In genomic region chr3:116654051-116654450, GRCm38 (mm10) we compare ENCODE assay signal across 9 mouse cellular contexts. TPM values are rescaled to one million over a fixed set of nuclear protein-coding genes. Genes with fewer than 3 reads are reported as not detected.
"Had no signal": no experiment of that assay in that cellular context is flagged by ENCODE, and none has a peak within 500 bp of the region (broad histone marks: within the 10 kb centered on the region; RNA-seq: fewer than 3 reads in every experiment).

No protein-coding gene starts in this region.

RNA-seq across cellular contexts. Expression of gene Gm43191, which starts 27.0 kb away (rescaled TPM):
- total RNA-seq: left cerebral cortex, postnatal 14 days; left cerebral cortex, postnatal 25 days; left cerebral cortex, postnatal 36 days; liver, adult 2 months; megakaryocyte progenitor cell, adult 5-6 weeks; megakaryocyte, adult 5-6 weeks; megakaryocyte-erythroid progenitor cell, adult 5-6 weeks; midbrain, postnatal 0 days; monocyte, adult 5-6 weeks had no signal
